Mouse (Mus musculus) liver, embryonic 14.5 days (tissue): ENCODE results near the gene Ifngr1. TPM values are rescaled to one million over a fixed set of nuclear protein-coding genes. Genes with fewer than 3 reads are reported as not detected.
"Not testable (repeated sequence)": the region's sequence is repeated elsewhere in the genome, so short reads cannot be mapped to it uniquely, and the experiment has no call there.

Source experiments
- ATAC-seq: fragments of 200-750 bp; cut with Nextera tagmentation; 2 replicates; pipeline ENCODE4 v1.8.0; 2017; ENCODE audit warnings: moderate number of reproducible peaks, mild to moderate bottlenecking, moderate library complexity; ENCODE audit not compliant: insufficient read depth
- DNase-seq, 3 experiments: peaks; one replicate each; pipeline ENCODE4 v3.0.0-alpha.2; 2012 to 2013; ENCODE audit warnings: low read depth in 3 of 3, low spot score in 3 of 3
- H3K27ac ChIP-seq: fragments of 300-500 bp; sonication (generic); 2 replicates; pipeline ENCODE4 v1.5.1; 2014; ENCODE audit warnings: moderate library complexity, mild to moderate bottlenecking, control low read depth, inconsistent platforms
- H3K27me3 ChIP-seq: fragments of 300-500 bp; sonication (generic); 2 replicates; pipeline ENCODE4 v1.6.1; 2014; ENCODE audit warnings: mild to moderate bottlenecking, low read length, moderate library complexity; ENCODE audit not compliant: control insufficient read depth, insufficient read depth
- H3K36me3 ChIP-seq: fragments of 300-500 bp; sonication (generic); replicated peaks from 2 replicates; pipeline ENCODE4 v1.6.1; 2014; ENCODE audit warnings: low read depth; ENCODE audit not compliant: control insufficient read depth, insufficient read depth
- H3K4me1 ChIP-seq, 2 experiments: fragments of 200-500 bp in 1 of 2; fragments of 300-500 bp in 1 of 2; sonication (generic) in 1 of 2; replicated peaks; 2 replicates each; pipeline ENCODE4 v1.6.1; 2012 to 2014; ENCODE audit warnings: antibody characterized with exemption in 1 of 2, inconsistent platforms in 1 of 2, low read length in 1 of 2; ENCODE audit not compliant: control insufficient read depth in 2 of 2, insufficient read depth in 2 of 2
- H3K4me2 ChIP-seq: fragments of 300-500 bp; sonication (generic); 2 replicates; pipeline ENCODE4 v1.6.1; 2014; ENCODE audit warnings: low read depth, mild to moderate bottlenecking, control low read depth, moderate library complexity
- H3K4me3 ChIP-seq, 2 experiments: fragments of 200-500 bp in 1 of 2; fragments of 300-500 bp in 1 of 2; sonication (generic) in 1 of 2; 2 replicates each; pipeline ENCODE4 v1.5.1; 2012 to 2014; ENCODE audit warnings: low read depth in 2 of 2, low read length in 2 of 2, mild to moderate bottlenecking in 2 of 2, control low read depth in 1 of 2, inconsistent platforms in 1 of 2, moderate library complexity in 1 of 2; ENCODE audit not compliant: insufficient read depth in 1 of 2
- H3K9ac ChIP-seq: fragments of 300-500 bp; sonication (generic); replicated peaks from 2 replicates; pipeline ENCODE4 v1.6.1; 2014; ENCODE audit warnings: mild to moderate bottlenecking, control low read depth, moderate library complexity
- H3K9me3 ChIP-seq: fragments of 300-500 bp; sonication (generic); 2 replicates; pipeline ENCODE4 v1.6.1; 2016; ENCODE audit warnings: low read length, mixed read lengths; ENCODE audit not compliant: control insufficient read depth
- CTCF ChIP-seq: IDR thresholded peaks from 2 replicates; pipeline ENCODE4 v1.5.1; 2016; ENCODE audit warnings: antibody characterized with exemption, low read depth, control low read depth
- EP300 ChIP-seq: IDR thresholded peaks from 2 replicates; pipeline ENCODE4 v1.6.1; 2016; ENCODE audit warnings: antibody characterized with exemption, low read depth
- WGBS: fragments of 180-500 bp; shearing (Covaris S2); extraction: QIAGEN DNeasy Blood & Tissue Kit; methylation state at CpG from one replicate; pipeline ENCODE4 v1.1.7; 2014; ENCODE audit not compliant: insufficient replicate concordance; 5-methylcytosine and 5-hydroxymethylcytosine counted together
- polyA plus RNA-seq, 2 experiments: library from polyadenylated mRNA; depleted of rRNA in 1 of 2; stranded (reverse) in 1 of 2; unstranded in 1 of 2; fragments of >200 nt; fragmentation: Nextera tagmentation in 1 of 2; extraction: Ambion mirVana in 1 of 2; gene quantifications; 2 replicates each; pipeline versions ENCODE4 v1.2.1 to v1.2.3; 2012 to 2014

The Ifngr1 gene
- polyA plus RNA-seq, 2 experiments = 17.1 to 39.5 TPM

- Histone ChIP-seq H3K27me3 (no peaks in the 10 kb centered on the region), H3K9ac (no peak overlapping the region), H3K27ac (no peak overlapping the region), H3K9me3 (no peaks in the 10 kb centered on the region), H3K4me1 (peaks cover 0 to 6% of the 10 kb centered on the region in 2 experiments; a peak in 2 of 4 replicates), H3K4me3 (no peak overlapping the region), H3K36me3 (peaks cover 24% of the 10 kb centered on the region), H3K4me2 (no peak overlapping the region)
- 71% methylated on average over 6 of the region's 6 CpGs for WGBS
- TF ChIP-seq EP300 (no peak), CTCF (no peak)
- no peak for ATAC-seq
- DNase-seq = no peak
Measured at GRCm38 (mm10) chr10:19599331-19600092, 7.8 kb downstream of the Ifngr1 start.

- no peak for ATAC-seq
- H3K27me3 ChIP-seq = no peaks in the 10 kb centered on the region
- no peak overlapping the region for H3K4me2 ChIP-seq
- H3K9me3 ChIP-seq = no peaks in the 10 kb centered on the region
- H3K36me3 ChIP-seq = peaks cover 24% of the 10 kb centered on the region
- no peak overlapping the region for H3K9ac ChIP-seq
- H3K4me1 ChIP-seq = 0 out of 4 replicates have a peak, but pooled peaks cover 0 to 3% of the 10 kb centered on the region in 2 experiments
- no peak overlapping the region for H3K4me3 ChIP-seq
- TF ChIP-seq CTCF (no peak), EP300 (no peak)
- H3K27ac ChIP-seq = no peak overlapping the region
- no peak for DNase-seq
- 79% methylated on average over 3 of the region's 3 CpGs for WGBS
Measured at GRCm38 (mm10) chr10:19600093-19600420, 8.3 kb downstream of the Ifngr1 start.

- H3K4me1 ChIP-seq, DNase-seq, H3K4me2 ChIP-seq, ATAC-seq, H3K27me3 ChIP-seq, H3K4me3 ChIP-seq, H3K9ac ChIP-seq, H3K9me3 ChIP-seq, H3K27ac ChIP-seq: not testable (repeated sequence)
- WGBS = 29% methylated on average over 1 of the region's 1 CpGs
- peak; percentile 91 for TF ChIP-seq CTCF
- H3K36me3 ChIP-seq = peaks cover 32% of the 10 kb centered on the region
Measured at GRCm38 (mm10) chr10:19601502-19601901, 9.8 kb downstream of the Ifngr1 start.

GRCm38 (mm10) chr10:19603231-19603630 lies 11.5 kb downstream of the Ifngr1 start:
- no peaks in the 10 kb centered on the region for H3K9me3 ChIP-seq
- H3K4me2 ChIP-seq = no peak overlapping the region
- H3K4me1 ChIP-seq = no peaks in the 10 kb centered on the region
- ATAC-seq = no peak
- H3K27ac ChIP-seq = no peak overlapping the region
- WGBS = 73% methylated on average over 6 of the region's 6 CpGs
- no peak for DNase-seq
- TF ChIP-seq EP300 = no peak
- no peak for TF ChIP-seq CTCF
- no peak overlapping the region for H3K4me3 ChIP-seq
- H3K36me3 ChIP-seq = peaks cover 36% of the 10 kb centered on the region
- no peaks in the 10 kb centered on the region for H3K27me3 ChIP-seq
- H3K9ac ChIP-seq = no peak overlapping the region

- no peak overlapping the region for H3K9ac ChIP-seq
- peaks cover 17% of the 10 kb centered on the region for H3K36me3 ChIP-seq
- no peak overlapping the region for H3K4me3 ChIP-seq
- DNase-seq = no peak
- H3K27me3 ChIP-seq = no peaks in the 10 kb centered on the region
- ATAC-seq = no peak
- TF ChIP-seq EP300 (no peak), CTCF (no peak)
- peaks cover 0 to 4% of the 10 kb centered on the region in 2 experiments; a peak in 2 of 4 replicates for H3K4me1 ChIP-seq
- H3K27ac ChIP-seq = no peak overlapping the region
- WGBS = 75% methylated on average over 14 of the region's 14 CpGs
- H3K9me3 ChIP-seq = no peaks in the 10 kb centered on the region
- no peak overlapping the region for H3K4me2 ChIP-seq
Measured at GRCm38 (mm10) chr10:19609125-19609524, 17.4 kb downstream of the Ifngr1 start.
